Mouse (Mus musculus) CD4-positive, CD25-positive, alpha-beta regulatory T cell, adult 2 months (primary cell): Measurements from ENCODE around the gene Hoxb9.

Source experiments
- DNase-seq: peaks from one replicate; pipeline ENCODE4 v3.0.0-alpha.2; 2012; ENCODE audit warnings: low read depth, low spot score

The Hoxb9 gene

DNA sequence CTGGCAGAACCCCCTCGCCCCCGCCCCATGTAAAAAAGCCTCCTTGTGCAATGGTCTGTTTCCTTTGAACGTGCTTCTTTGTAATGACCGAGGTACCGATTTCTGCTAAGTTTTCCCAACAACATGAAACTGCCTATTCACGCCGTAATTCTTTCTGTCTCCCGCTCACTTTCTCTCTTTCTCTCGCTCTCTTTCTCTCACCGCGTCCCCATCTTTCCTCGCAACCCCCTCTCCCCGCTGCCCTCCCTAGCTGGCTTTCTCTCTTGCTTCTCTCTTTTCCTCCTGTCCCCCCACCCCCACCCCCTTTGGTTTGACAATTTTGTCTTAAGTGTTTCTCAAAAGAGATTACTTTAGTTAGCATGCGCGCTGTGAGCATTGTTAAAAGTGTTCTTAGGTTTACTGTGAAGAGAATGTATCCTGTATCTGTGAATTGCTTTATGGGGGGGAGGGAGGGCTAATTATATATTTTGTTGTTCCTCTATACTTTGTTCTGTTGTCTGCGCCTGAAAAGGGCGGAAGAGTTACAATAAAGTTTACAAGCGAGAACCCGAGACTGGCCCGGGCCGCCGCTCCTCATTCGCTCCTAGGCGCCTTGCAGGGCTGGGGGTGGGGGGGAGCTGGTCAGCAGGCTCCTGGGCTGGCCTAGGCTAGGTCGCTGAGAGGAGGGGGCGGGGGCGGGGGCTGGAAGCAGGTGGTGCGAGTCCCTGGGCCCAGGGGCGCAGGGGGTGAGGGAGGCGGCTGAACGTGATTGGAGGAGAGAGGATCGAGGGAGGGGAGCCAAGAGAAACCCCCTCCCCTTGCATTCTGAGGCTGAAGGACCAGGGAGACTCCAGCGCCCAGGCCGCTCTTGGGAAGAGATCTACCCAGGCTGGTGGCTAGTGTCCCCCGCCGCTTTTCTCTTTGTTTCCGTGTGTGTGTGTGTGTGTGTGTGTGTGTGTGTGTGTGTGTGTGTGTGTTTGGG lies 13.8 kb downstream of the Hoxb9 start:
- no peak for DNase-seq

DNA sequence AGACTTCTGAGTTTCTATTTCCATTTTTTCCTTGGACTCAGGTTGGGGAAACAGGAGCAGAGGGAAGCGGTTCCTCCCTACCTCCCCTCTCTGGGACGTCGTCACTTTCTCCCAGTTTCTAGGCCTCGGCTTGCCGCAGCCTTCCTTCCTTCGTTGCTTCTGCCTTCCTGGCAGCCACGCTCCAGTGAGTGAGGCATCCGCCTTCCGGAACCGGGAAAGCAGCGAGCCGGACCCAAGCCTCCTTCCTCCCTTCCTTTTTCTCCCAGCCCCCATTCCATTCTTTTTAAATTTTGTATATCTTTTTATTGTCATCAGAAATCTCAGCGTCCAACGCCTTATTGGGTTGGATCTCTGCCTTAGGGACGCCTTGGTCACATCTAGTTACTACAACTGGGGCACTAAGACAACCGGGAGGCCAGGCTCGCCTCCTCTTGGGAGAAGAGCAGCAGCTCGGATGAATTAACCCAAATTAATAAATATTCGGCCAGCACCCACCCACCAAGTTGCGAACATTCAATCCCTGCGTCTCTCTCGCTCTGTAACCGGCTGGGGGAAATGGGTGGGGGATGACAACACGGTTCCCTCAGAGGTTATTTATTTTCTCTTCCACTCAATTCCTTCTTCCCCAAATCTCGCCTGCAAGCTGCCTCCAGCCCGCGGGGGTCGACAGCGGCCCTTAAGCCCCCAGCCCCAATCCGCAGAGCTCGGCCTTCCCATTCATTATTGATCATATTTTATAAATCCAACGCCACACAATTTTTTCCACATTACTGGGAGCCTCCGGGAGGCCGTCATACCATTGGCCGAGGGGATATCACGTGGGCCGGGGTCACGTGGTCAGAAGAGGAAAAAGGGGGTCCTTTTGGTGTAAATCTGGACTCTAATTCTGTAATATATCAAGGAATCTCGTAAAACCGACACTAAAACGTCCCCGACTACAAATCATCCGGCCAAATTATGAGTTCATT lies 14.8 kb downstream of the Hoxb9 start, which contains the start of gene Hoxb7:
Gene Hoxb7 (plus strand): TSS at position 853 of the 968 bp plus-strand sequence.
- no peak for DNase-seq

DNA sequence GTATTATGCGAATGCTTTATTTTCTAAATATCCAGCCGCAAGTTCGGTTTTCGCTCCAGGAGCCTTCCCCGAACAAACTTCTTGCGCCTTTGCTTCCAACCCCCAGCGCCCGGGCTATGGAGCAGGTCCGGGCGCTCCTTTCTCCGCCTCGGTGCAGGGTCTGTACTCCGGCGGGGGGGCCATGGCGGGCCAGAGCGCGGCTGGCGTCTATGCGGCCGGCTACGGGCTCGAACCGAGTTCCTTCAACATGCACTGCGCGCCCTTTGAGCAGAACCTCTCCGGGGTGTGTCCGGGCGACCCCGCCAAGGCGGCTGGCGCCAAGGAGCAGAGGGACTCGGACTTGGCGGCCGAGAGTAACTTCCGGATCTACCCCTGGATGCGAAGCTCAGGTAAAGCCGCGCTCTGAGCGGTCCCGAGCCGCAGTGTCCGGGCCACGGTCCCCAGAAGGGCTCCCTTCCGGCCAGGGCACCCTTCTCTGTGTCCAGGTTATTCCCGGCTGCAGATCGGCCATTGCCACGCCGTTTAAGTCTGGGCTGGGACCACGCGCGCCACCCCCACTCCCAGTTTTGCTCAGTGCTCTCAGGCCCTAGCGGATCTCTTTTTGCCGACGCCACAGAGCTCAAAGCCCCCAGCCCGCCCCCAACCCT lies 15.6 kb downstream of the Hoxb9 start:
- DNase-seq = no peak

DNA sequence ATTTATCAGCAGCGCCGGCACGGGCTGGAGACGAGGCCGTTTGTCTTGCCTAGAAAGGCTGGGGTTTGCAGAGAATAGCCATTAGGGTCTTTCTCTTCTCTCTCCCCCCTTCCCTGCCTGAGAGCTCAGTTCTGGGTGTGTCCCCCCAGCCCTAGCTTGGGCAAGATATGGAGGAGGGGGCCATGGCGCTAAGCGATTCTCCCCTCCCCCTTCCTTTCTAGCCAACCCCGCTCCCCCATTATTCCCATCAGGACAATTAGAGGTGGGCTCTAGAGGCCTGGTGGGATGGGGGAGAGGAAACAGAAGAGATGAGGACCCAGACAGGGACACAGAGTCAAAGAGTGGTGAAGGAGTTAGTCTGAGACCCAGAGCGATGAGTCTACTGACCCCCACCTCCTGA lies 16.2 kb downstream of the Hoxb9 start:
- DNase-seq = no peak

DNA sequence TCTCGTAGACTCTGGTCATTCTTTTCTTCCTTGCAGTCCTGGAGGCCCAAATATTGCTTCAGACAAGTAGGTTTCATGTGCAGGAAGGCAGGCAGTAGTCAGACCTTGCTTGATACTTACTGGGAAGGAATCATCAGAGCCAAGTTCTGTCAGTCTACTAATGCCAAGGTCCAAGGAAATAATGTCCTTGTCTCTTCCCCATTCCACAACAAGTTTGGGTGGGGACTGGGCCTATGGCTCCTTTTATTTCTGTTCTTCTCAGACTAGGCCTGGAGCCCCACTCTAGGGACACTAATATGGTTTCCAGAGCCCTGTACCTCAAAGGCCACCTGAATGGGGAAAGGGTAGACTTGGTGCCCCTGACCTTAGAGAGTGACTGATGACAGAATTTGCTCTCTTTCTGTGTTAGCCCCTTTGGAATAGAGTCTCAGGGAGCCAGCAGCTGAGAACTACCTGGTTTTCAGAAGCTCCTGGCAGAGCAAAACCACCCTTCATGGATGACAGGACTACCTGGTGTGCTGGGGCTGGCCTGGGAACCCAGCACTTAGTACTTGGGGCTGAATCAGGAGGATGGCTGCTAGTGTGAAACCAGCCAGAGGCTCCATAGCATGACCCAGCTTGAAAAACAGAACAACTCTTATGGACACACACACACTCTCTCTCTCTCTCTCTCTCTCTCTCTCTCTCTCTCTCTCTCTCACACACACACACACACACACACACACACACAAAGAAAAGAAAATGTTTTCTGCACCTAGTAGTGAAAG lies 17.4 kb downstream of the Hoxb9 start:
- no peak for DNase-seq

DNA sequence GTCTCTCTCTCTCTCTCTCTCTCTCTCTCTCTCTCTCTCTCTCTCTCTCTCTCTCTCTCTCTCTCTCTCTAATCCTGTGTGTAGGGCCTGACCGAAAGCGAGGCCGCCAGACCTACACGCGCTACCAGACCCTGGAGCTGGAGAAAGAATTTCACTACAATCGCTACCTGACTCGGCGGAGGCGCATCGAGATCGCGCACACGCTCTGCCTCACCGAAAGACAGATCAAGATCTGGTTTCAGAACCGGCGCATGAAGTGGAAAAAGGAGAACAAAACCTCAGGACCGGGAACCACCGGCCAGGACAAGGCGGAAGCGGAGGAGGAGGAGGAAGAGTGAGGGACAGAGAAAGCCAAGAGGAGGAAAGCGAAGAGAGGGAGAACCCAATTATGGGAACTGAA lies 18.0 kb downstream of the Hoxb9 start:
- DNase-seq = no peak

DNA sequence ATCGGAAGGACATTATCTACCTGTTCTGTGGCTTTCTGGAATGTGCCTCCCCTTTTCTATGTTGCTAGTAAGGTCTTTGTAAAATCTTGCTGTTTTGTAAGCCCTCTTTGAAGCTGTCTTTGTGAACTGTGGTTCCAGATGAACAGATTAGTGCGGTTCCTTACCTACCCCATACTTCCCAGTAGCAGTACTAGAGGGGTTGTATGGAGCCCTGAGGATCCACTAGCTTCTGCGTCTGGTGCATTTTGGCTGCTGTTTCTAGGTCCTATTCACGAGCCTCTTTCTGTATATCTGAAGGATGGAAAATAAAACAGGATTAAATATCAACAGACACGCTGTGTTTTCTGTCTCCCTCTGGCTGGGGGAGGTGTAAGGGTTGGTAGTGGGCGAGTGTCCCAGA lies 18.6 kb downstream of the Hoxb9 start:
- DNase-seq = no peak

DNA sequence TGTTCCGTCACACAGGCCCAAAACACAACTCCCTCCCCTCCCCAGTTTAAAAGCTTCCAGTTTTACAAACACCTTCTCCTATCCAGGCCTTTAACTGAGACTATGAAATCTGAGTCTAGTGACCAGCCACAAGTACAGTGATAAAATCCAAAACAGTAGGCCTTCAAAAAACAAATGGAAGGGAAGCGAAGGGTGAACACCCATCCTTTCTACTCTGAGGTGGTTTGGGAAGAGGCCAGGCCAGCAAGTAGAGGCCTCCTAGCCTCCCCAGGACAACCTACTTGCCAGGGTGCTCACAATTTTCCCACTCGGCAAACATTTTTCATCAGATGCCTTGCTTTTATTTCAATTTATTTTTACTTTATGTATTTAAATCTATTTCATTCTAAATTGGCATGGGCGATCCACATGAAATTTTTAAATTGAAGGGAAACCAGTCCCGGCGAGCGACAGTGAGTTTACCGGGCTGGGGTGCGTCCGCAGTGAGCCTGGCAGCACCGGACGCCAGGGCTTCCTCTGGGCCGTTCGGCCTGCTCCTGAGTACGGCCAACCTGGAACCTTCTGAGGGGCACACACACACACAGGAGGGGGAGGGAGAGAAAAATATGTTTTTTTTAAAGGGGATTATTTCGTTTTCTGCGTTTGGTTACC lies 19.6 kb downstream of the Hoxb9 start:
- DNase-seq = no peak

DNA sequence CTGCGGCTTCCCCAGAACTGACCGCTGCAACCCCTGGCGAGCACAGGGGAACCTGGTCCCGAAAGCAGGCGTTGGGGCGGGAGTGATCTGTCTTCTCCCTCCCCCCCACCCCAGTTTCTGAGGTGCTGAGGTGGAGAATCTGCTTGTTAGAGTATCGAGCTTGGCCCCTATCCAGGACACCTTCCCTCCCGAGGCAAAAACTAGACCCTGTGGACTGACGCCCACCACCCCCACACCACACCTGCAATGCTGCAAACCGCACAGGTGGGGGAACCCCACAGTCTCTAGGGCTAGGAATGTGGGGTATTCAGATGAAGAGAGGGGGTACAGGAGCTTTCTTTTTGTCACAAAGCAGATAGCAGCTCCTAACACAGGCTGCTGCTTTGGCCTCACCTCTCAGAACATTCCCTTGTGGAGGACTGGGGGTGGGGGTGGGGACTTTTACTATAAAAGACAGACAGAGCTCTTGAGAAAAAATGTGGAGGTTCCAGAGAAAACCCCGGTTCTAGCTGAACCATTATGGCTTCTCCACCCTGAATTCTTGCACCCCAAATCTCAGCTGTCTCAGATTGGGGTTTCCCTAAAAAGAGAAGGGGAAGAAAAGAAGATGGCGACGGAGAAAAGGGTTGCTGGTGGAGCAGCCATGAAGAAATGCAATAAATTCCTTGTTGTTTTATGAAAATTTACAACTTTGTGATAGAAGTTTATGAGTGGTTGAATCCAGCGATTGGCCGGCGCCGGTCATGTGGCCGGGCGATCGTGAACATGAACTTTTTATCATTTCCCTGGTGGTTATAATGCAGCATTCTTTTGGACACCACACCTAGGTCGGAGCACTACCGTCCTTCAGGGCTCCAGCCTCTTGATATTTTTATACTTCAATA lies 20.7 kb downstream of the Hoxb9 start, which contains the start of gene Hoxb6:
Gene Hoxb6 (plus strand): TSS at position 796 of the 884 bp plus-strand sequence.
- no peak for DNase-seq

DNA sequence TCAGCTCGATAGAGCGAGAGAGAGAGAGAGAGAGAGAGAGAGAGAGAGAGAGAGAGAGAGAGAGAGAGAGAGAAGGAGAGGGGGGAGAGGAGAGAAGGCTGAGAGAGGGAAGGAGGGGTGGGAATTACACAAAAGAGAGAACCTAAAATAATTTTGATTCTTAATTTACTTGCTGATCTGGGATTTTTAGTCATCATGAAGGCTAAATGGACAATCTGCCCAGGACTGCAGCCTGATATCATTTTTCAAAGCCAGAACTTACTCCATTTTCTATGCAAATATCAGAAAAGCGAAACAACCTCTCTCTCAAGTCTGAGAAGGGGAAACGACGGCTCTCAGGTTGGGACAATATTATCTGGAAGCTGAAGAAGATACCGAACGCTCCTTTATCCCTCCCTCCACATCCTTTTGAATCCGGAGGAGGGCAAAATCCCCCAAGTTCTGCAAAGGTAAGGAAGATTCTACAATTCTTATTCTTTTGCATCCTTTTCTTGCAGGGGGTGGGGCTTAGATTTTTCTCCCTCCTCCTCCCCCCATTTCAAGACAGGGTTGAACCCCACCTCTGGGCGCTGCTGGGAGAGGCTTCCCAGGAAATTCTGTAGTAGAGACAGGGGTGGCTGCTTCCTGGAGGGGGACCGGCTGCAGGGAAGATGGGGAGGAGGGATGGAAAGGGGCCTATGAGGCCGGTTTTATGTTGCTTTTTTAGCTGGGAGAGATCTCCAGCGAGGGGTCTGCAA lies 21.5 kb downstream of the Hoxb9 start:
- no peak for DNase-seq

DNA sequence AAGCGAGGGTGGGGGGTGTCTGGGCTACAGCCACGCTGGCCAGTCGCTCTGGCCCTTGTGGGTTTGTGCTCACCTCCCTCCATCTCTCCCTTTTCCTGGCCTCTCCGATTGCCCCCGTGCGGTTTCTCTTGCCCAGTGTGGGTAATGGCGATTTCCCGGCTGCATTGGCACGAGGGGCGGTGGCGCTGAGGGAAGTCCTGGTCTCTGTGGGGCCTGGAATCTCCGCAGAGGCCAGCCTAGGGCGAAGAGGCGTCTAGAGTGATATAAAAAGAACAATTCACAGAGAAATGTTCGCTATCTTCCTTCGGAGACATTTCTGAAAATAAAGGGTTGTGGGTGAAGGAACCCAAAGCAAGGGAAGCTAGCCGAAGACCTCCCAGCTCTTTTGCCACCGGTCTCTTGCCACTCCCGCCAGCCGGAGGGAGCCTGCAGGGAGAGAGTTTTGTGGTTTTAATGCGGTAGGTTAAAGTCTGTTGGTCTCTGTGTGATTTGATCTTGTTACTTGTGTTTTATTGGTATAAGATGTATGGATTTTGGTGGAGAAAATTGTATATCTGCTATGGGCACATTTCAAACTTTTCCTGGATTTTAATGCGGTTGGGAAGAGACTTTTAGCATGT lies 22.2 kb downstream of the Hoxb9 start:
- no peak for DNase-seq

DNA sequence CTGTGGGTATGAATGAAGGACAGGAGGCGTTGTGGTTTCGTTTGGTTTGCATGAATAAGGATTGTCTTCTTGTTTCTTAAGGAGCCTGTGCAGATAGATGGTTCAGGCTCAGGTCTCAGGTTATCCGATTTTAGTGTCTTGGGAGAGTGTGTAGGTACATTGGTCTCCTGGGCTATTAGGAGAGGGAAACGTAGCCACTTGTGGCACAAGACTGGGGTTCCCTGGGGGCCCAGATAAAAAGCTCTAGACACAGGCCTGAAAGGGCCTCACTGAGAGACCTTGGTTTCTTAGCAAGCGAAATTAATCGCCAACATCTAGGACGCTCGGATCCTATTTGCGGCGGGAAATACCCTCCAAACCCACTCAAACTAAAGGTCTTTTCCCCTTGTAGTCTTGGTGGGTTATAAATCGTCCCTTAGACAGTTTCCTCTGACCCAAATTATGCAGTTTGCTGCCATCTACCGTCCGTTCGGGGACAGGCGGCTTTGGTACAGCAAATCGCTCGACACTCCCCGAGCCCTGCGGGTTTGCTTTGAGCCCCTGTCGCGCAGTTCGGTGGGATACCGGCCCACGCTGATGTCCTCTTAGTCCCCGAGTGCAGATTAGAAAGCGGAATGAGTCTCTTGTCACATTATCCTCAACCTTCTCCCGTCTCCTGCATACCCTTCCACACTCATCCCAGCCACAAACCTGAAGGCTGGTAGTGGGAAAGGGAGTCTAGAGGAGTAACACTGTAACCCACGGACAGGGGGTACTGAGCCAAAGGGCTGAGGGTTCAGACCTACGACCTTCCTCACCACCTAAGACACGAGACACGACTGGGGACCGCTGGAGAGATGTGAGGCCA lies 23.2 kb downstream of the Hoxb9 start:
- DNase-seq = peak; percentile 89

DNA sequence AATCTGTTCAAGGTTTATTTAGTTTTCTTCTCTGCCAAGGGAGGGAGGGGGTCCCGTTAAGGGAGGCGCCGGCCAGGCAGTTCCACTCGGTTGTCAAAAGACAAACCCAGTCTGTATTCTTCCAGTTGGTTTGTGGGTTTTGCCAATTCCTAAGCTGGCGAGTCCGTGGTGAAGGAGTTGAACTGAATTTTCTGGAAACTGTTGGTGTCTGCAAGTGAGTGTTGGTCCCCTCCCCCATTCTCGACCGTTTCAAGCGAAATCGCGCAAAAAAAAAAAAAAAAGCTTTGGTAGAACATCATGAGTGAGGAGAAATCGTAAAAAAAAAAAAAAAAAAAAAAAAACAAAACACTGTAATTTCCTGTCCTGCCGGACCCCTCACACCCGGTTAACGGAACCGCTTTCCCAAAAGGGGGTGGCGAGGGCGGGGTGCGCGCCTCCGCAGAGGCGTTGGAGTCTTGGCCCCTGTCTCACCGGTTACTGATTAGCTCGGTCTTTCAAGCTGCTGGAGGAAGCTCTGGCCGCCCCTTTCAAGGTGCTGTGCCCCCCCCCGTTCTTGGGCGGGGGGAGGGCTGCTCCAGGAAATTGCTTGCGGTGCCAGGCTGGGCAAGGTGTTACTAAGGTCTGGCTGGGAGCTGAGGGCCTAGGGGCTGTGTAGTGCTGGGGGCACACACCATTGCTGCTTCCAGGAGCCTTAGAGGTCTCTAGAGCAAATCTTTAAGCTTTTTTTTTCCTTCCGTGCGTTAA lies 24.0 kb downstream of the Hoxb9 start:
- no peak for DNase-seq

DNA sequence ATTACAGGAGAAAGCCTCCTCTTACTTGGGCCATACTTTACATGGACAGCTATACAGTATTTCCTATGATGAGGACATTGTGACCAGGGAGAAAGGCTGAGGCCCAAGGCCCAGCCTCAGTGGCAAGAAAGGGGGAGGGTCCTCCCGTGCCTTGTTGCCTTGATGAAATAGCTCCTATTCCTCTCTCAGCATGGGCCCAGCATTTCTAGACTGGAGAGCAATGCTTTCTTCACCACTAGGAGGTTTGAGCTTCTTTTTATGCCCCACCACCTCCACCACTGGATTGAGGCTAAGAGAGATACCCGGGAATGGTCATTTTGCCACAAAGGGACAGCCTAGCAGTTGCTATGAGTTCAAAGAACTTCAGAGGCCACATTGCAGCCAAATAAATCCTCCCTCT lies 25.7 kb downstream of the Hoxb9 start:
- no peak for DNase-seq

DNA sequence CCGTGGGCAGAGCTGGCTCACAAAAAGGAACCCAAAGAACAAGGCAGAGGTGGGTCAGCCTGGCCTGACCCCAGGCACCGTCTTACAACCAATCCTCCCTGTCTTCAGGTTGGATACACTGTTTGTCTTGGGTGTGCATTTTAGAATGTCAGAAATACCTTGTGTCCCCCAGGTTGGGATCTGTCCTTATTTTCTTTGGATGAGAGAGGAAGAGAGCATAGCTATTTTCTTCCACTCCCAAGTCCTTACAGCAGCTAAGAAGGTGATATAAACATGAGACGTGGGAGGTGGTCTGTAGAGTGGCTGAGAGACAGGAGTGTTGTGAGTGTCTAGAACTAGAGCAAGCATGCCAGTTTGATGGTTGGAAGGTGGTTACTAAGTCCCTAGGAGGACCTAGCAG lies 26.2 kb downstream of the Hoxb9 start:
- no peak for DNase-seq

DNA sequence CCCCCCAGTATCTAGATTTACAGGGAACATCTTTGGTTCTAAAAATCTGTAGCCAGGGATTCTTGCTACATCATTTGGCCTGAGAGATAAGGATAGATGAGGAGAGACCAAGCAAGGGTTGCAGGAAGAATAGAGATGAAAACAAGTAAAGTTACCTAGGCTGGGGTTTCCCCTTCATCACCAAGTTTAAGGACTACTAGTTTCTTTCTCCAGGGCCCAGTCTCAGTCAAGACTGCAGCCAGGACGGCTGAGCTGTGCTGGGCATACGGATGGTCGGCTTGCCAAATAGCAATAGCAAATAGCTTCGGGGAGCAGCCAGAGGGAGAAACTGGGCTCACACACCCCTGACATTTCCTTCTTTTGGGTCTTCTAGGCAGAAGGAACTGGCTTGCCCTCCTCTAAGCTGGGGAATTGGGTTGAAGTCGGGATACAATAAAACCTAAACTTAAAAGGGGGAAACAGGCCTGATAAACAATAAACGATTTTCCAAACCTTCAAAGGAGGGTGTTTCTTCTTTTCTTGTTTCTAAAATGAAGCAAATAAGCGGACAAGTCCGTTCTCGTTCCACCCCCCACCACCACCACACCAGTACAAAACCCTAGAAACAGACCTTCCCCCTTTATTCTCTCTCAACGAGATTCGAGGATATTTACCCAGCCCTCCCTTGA lies 26.8 kb downstream of the Hoxb9 start:
- no peak for DNase-seq
